Mouse (Mus musculus): ENCODE data around the gene Gm28308. TPM values are rescaled to one million over a fixed set of nuclear protein-coding genes. Genes with fewer than 3 reads are reported as not detected.

Gm28308 gene
- polyA plus RNA-seq, 2 experiments: 1.1 to 3.2 TPM

DNA sequence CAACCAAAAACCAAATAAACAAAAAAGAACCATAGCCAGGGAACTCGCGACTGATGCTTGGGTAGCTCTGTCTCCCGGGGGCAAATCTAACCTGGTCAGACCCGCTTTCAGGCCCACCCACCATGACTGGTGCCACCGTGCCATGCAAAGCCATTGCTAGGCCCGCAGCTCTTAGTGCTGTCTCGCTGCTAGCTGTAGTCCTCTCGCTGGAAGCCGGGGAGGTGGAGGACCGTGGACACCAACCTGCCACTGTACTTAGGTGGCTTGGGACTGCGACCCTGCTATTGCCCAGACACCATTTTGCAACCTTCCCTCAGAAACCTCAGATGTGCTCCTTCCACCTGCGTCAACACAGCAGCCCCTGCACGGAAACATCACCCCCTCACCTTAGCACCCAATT is 1.2 kb downstream of the Gm28308 start:
- 0% methylated on average over 13 of the region's 13 CpGs for whole genome bisulfite sequencing
- H3K36me3 ChIP-seq (ENCODE audit: control insufficient read depth, insufficient read depth, low read length): no peaks in the 10 kb centered on the region
- peaks cover 45% of the 10 kb centered on the region for H3K4me1 ChIP-seq (ENCODE audit: control insufficient read depth, insufficient read depth, low read length)
- H3K9ac ChIP-seq (ENCODE audit: low read depth, low read length, severe bottlenecking): peak overlapping the region; percentile 84
- no peak for DNase-seq (ENCODE audit: low spot score)
- peaks cover 35% of the 10 kb centered on the region for H3K27me3 ChIP-seq (ENCODE audit: control insufficient read depth, insufficient read depth, low read length)
- no peaks in the 10 kb centered on the region for H3K9me3 ChIP-seq (ENCODE audit: control insufficient read depth, low read length)
- no peak for ATAC-seq (ENCODE audit: low FRiP score, low read depth)
- H3K4me3 ChIP-seq (replicated peaks; ENCODE audit: low read length): peak overlapping the region; percentile 65
- peak overlapping the region; percentile 91 for H3K27ac ChIP-seq (replicated peaks; ENCODE audit: low read depth, low read length)
- H3K4me2 ChIP-seq (replicated peaks; ENCODE audit: low read depth, low read length, severe bottlenecking): peak overlapping the region; percentile 75
- TF ChIP-seq POLR2A (IDR thresholded peaks at IDR 0.05; ENCODE audit: borderline replicate concordance, extremely low read depth, insufficient read depth, insufficient read length): 0 out of 2 replicates have a peak, but pooled peaks have one; percentile 1

DNA sequence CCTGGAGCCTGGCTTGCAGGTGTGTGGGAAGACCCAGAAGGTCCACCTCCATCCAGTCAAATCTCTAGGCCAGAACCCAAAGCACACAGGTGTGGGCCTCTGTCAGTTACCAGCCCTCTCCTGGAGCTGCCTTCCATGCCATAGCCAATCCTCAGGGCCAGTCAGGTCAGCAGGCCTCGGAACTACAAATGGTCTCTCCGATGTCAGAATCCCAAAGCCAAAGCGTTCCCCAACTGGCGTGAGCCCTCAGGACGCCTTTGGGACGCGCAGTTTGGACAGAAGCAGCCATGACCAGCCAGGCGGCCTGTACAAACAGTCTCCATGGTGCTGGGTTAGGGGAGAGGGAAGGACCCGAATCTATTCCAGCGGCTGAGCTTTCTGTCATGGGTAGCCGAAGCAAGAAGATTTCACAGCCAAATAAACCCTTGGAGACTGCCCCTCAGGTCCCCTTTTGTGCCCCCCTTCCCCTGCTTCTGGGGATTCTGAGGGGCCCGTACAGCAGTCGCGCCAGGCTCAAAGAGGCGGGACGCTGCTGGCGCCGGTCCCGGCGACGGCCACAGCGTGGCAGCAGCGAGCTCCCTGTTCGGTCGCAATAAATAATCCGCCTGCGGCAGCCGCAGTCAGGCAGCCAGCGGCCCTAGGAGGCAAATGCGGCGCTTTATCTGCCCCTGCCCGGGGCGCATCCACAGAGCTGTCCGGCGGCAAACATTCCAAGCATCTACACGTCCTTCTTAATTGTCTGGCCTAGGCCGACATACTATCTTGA is 1.8 kb downstream of the Gm28308 start:
- peak; percentile 91 for DNase-seq (ENCODE audit: low spot score)
- Histone ChIP-seq H3K4me2 (replicated peaks; ENCODE audit: low read depth, low read length, severe bottlenecking) (peak overlapping the region; percentile 75), H3K9me3 (ENCODE audit: control insufficient read depth, low read length) (no peaks in the 10 kb centered on the region), H3K4me3 (replicated peaks; ENCODE audit: low read length) (peak overlapping the region; percentile 65), H3K27ac (replicated peaks; ENCODE audit: low read depth, low read length) (peak overlapping the region; percentile 91), H3K36me3 (ENCODE audit: control insufficient read depth, insufficient read depth, low read length) (0 out of 2 replicates have a peak, but pooled peaks cover 2% of the 10 kb centered on the region), H3K4me1 (ENCODE audit: control insufficient read depth, insufficient read depth, low read length) (peaks cover 50% of the 10 kb centered on the region), H3K9ac (ENCODE audit: low read depth, low read length, severe bottlenecking) (peak overlapping the region; percentile 84), H3K27me3 (ENCODE audit: control insufficient read depth, insufficient read depth, low read length) (peaks cover 38% of the 10 kb centered on the region)
- under 1% methylated on average over 36 of the region's 37 CpGs for WGBS
- ATAC-seq (ENCODE audit: low FRiP score, low read depth): peak; percentile 45; the same call in 1 of the 2 replicates
- peak; percentile 73; the same call in 1 of the 2 replicates for TF ChIP-seq POLR2A (IDR thresholded peaks at IDR 0.05; ENCODE audit: borderline replicate concordance, extremely low read depth, insufficient read depth, insufficient read length)

DNA sequence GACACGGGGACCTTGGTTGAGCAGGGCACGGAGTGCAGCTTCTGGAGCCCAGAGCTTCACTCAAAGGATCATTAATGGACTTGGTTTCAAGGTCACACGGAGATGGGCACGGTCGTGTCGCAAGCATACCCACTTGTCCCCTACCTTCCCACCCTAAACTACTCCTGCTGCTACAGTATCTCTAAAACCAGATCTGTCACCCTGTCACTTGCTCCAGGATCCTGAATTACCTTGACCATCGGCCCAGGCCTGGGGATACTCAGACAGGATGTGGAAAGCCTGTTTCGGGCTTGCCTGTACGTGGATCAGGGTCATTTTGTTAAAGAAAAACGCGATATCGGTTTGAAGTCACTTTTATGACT is 3.5 kb downstream of the Gm28308 start:
- WGBS: 24% methylated on average over 12 of the region's 12 CpGs
- peak overlapping the region; percentile 39 for H3K4me3 ChIP-seq (replicated peaks; ENCODE audit: low read length)
- H3K4me1 ChIP-seq (ENCODE audit: control insufficient read depth, insufficient read depth, low read length): peaks cover 52% of the 10 kb centered on the region
- no peak for TF ChIP-seq POLR2A (IDR thresholded peaks at IDR 0.05; ENCODE audit: borderline replicate concordance, extremely low read depth, insufficient read depth, insufficient read length)
- peak overlapping the region; percentile 75 for H3K4me2 ChIP-seq (replicated peaks; ENCODE audit: low read depth, low read length, severe bottlenecking)
- peaks cover 18% of the 10 kb centered on the region; the same call in 1 of the 2 replicates for H3K36me3 ChIP-seq (ENCODE audit: control insufficient read depth, insufficient read depth, low read length)
- no peaks in the 10 kb centered on the region for H3K9me3 ChIP-seq (ENCODE audit: control insufficient read depth, low read length)
- H3K9ac ChIP-seq (ENCODE audit: low read depth, low read length, severe bottlenecking): peak overlapping the region; percentile 52
- no peak for DNase-seq (ENCODE audit: low spot score)
- no peak overlapping the region for H3K27ac ChIP-seq (replicated peaks; ENCODE audit: low read depth, low read length)
- no peak for ATAC-seq (ENCODE audit: low FRiP score, low read depth)
- H3K27me3 ChIP-seq (ENCODE audit: control insufficient read depth, insufficient read depth, low read length): peaks cover 30% of the 10 kb centered on the region

DNA sequence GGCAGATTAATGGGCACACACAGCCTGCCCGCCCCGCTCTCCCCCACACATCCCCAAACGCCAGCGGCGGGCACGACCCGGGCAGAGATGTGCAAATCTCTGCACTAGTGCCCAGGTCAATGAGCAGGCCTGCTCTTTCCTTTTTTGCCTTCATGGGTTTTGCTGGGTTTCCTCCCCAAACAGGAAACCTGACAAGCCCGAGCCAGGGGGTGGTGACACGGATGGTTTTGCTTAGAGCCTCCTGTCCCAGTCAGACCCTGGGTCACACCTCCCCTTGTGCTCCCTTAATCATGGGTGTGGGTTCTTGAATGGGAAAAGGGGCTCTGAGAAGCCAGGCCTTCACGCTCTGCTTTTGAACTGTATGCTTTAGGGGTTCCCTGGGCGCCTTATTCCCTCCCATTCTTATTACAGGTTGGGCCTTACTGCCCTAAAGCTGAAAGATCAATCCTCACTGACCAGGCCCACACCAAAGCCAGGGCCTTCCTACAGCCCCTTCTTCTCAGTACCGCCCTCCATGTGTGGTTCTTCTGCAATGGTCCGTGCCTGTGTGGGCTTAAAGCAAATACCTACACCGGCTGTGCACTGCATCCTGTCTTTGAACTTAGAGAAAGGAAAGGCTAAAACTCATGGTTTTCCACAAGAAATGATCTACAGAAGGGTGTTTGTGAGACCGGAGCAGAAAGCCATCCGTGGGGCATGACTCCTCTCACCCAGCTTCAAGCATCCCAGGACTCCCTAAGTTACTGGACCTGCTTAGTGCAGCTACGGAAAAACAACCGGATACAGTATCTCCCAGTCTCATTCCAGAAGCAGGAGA is 4.1 kb downstream of the Gm28308 start:
- Histone ChIP-seq H3K4me1 (ENCODE audit: control insufficient read depth, insufficient read depth, low read length) (peaks cover 58% of the 10 kb centered on the region), H3K27me3 (ENCODE audit: control insufficient read depth, insufficient read depth, low read length) (peaks cover 26% of the 10 kb centered on the region; the same call in 1 of the 2 replicates), H3K36me3 (ENCODE audit: control insufficient read depth, insufficient read depth, low read length) (peaks cover 21% of the 10 kb centered on the region; the same call in 1 of the 2 replicates), H3K4me2 (replicated peaks; ENCODE audit: low read depth, low read length, severe bottlenecking) (peak overlapping the region; percentile 75), H3K4me3 (replicated peaks; ENCODE audit: low read length) (peak overlapping the region; percentile 39), H3K27ac (replicated peaks; ENCODE audit: low read depth, low read length) (no peak overlapping the region), H3K9ac (ENCODE audit: low read depth, low read length, severe bottlenecking) (peak overlapping the region; percentile 52), H3K9me3 (ENCODE audit: control insufficient read depth, low read length) (no peaks in the 10 kb centered on the region)
- DNase-seq (ENCODE audit: low spot score) (no peak), ATAC-seq (ENCODE audit: low FRiP score, low read depth) (no peak)
- TF ChIP-seq POLR2A (IDR thresholded peaks at IDR 0.05; ENCODE audit: borderline replicate concordance, extremely low read depth, insufficient read depth, insufficient read length): no peak
- WGBS: 13% methylated on average over 18 of the region's 18 CpGs
